In the genomic region with DNA sequence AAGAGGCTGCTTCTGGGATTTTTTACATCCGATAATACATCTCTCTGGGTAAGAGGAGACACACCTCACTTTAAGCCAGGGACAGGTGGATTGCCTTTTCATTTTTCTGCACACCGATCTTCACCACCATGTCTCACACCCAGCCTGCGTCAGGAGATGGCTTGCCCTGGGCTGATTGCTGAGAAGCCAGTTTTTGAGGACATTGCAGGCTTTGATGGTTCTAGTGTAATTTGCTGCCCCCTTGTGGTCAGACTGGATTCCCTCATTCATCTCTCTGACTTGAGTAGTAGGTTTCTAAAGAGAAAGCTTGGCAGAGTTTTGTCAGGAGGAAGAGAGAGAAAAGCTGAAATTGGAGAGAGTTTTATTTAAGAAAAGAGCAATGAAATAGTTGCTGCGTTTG, we compare ENCODE assay signal across 9 mouse cellular contexts. TPM values are rescaled to one million over a fixed set of nuclear protein-coding genes. Genes with fewer than 3 reads are reported as not detected.
DNase-seq lines count a peak whose midpoint lies in the region; ATAC-seq and TF ChIP-seq lines count a peak whose summit lies in the region.
"Had no signal": no experiment of that assay in that cellular context is flagged by ENCODE, and none has a peak within 500 bp of the region (broad histone marks: within the 10 kb centered on the region; RNA-seq: fewer than 3 reads in every experiment).

No protein-coding gene starts in this region.

- peak; percentile 52; the same call in 1 of the 2 replicates for ATAC-seq in kidney, embryonic 14.5 days (ENCODE audit: low FRiP score, low TSS enrichment)
- peak; percentile 34; the same call in 1 of the 2 replicates for ATAC-seq in limb, embryonic 14.5 days (ENCODE audit: low FRiP score, low read depth)
- ATAC-seq in stomach, embryonic 16.5 days (ENCODE audit: insufficient read depth, low FRiP score), result peak; percentile 58; the same call in 1 of the 2 replicates

- H3K4me3 ChIP-seq in kidney, embryonic 14.5 days (ENCODE audit: low read length), result no peak overlapping the region
- H3K4me3 ChIP-seq in limb, embryonic 14.5 days (replicated peaks; ENCODE audit: low read length), result no peak overlapping the region
- no peak overlapping the region for H3K4me3 ChIP-seq in stomach, embryonic 16.5 days (replicated peaks; ENCODE audit: low read length)
- H3K4me3 ChIP-seq: embryonic facial prominence, embryonic 13.5 days had no signal

- no peaks in the 10 kb centered on the region for H3K9me3 ChIP-seq in kidney, embryonic 14.5 days (ENCODE audit: control insufficient read depth, low read length)
- H3K9me3 ChIP-seq in limb, embryonic 14.5 days (ENCODE audit: control insufficient read depth, low read length), result no peaks in the 10 kb centered on the region
- H3K9me3 ChIP-seq in stomach, embryonic 16.5 days (replicated peaks; ENCODE audit: control insufficient read depth, low read length), result no peaks in the 10 kb centered on the region
- H3K9me3 ChIP-seq: embryonic facial prominence, embryonic 13.5 days had no signal

- no peaks in the 10 kb centered on the region for H3K4me1 ChIP-seq in kidney, embryonic 14.5 days (ENCODE audit: control insufficient read depth, insufficient read depth, low read length)
- no peaks in the 10 kb centered on the region for H3K4me1 ChIP-seq in limb, embryonic 14.5 days (ENCODE audit: control insufficient read depth, insufficient read depth, low read length)
- no peaks in the 10 kb centered on the region for H3K4me1 ChIP-seq in stomach, embryonic 16.5 days (ENCODE audit: control insufficient read depth, insufficient read depth, low read length)

- 29% methylated on average over 4 of the region's 4 CpGs for WGBS in kidney, embryonic 14.5 days
- WGBS in limb, embryonic 14.5 days, result 33% methylated on average over 4 of the region's 4 CpGs
- 31% methylated on average over 4 of the region's 4 CpGs for WGBS in stomach, embryonic 16.5 days

- TF ChIP-seq POLR2A in limb, embryonic 14.5 days (IDR thresholded peaks at IDR 0.05; ENCODE audit: borderline replicate concordance, extremely low read depth, insufficient read depth, insufficient read length), result no peak

- no peak overlapping the region for H3K4me2 ChIP-seq in kidney, embryonic 14.5 days (replicated peaks; ENCODE audit: low read depth, low read length)
- H3K4me2 ChIP-seq in limb, embryonic 14.5 days (replicated peaks; ENCODE audit: low read depth, low read length, severe bottlenecking), result no peak overlapping the region
- no peak overlapping the region for H3K4me2 ChIP-seq in stomach, embryonic 16.5 days (ENCODE audit: low read depth, low read length)
- H3K4me2 ChIP-seq: embryonic facial prominence, embryonic 13.5 days had no signal

- H3K36me3 ChIP-seq in kidney, embryonic 14.5 days (ENCODE audit: control insufficient read depth, insufficient read depth, low read length), result no peaks in the 10 kb centered on the region
- H3K36me3 ChIP-seq in limb, embryonic 14.5 days (ENCODE audit: control insufficient read depth, insufficient read depth, low read length), result no peaks in the 10 kb centered on the region
- no peaks in the 10 kb centered on the region for H3K36me3 ChIP-seq in stomach, embryonic 16.5 days (ENCODE audit: control insufficient read depth, insufficient read depth, low read length)
- H3K36me3 ChIP-seq: embryonic facial prominence, embryonic 13.5 days had no signal

- H3K27ac ChIP-seq in kidney, embryonic 14.5 days (ENCODE audit: low read depth, low read length), result no peak overlapping the region
- no peak overlapping the region for H3K27ac ChIP-seq in limb, embryonic 14.5 days (replicated peaks; ENCODE audit: low read depth, low read length)
- H3K27ac ChIP-seq in stomach, embryonic 16.5 days (ENCODE audit: low read length), result no peak overlapping the region
- H3K27ac ChIP-seq: embryonic facial prominence, embryonic 13.5 days had no signal

- H3K27me3 ChIP-seq in kidney, embryonic 14.5 days (ENCODE audit: control insufficient read depth, insufficient read depth, low read length), result no peaks in the 10 kb centered on the region
- H3K27me3 ChIP-seq in limb, embryonic 14.5 days (ENCODE audit: control insufficient read depth, insufficient read depth, low read length), result no peaks in the 10 kb centered on the region
- H3K27me3 ChIP-seq in stomach, embryonic 16.5 days (ENCODE audit: control insufficient read depth, insufficient read depth, low read length), result no peaks in the 10 kb centered on the region
- H3K27me3 ChIP-seq: embryonic facial prominence, embryonic 13.5 days had no signal

- DNase-seq in A20 (ENCODE audit: low read depth, low spot score), result peak; percentile 83
- DNase-seq in adrenal gland, adult 2 months, result peak; percentile 70
- DNase-seq in embryo, embryonic 11 days, result peak; percentile 88
- DNase-seq in gastrocnemius, postnatal 4 days (ENCODE audit: low spot score in 2 of 2), result peak; percentile 51 to 70
- peak; percentile 95 for DNase-seq in limb, embryonic 14.5 days (ENCODE audit: low spot score)
- peak; percentile 74 for DNase-seq in neural tube, embryonic 10.5 days (ENCODE audit: extremely low spot score, low spot score)

- H3K9ac ChIP-seq in kidney, embryonic 14.5 days (ENCODE audit: low read depth, low read length), result no peak overlapping the region
- no peak overlapping the region for H3K9ac ChIP-seq in limb, embryonic 14.5 days (ENCODE audit: low read depth, low read length, severe bottlenecking)
- no peak overlapping the region for H3K9ac ChIP-seq in stomach, embryonic 16.5 days (ENCODE audit: low read length)
- H3K9ac ChIP-seq: embryonic facial prominence, embryonic 13.5 days had no signal

RNA-seq across cellular contexts. Expression of a gene that starts 14.3 kb away (rescaled TPM):
- 1 to 10 TPM; 2.2 to 4.0 TPM for total RNA-seq in adrenal gland, adult 2 months (2021)
- polyA plus RNA-seq in adrenal gland, adult 2 months (2012; rRNA removed), result 3.5 and 3.8 TPM in 2 replicates
- total RNA-seq in gastrocnemius, postnatal 4 days (2021), result 1 to 10 TPM in 1 of 2 experiments, under 1 TPM in 1; 0.86 to 1.0 TPM
- 2.8 and 5.2 TPM in 2 replicates for polyA plus RNA-seq in kidney, embryonic 14.5 days (2014; fragmentation: Nextera tagmentation; extraction: Ambion mirVana)
- polyA plus RNA-seq in limb, embryonic 14.5 days (2012; rRNA removed), result 2.9 and 4.7 TPM in 2 replicates
- 2.0 and 3.2 TPM in 2 replicates for polyA plus RNA-seq in limb, embryonic 14.5 days (2014; fragmentation: Nextera tagmentation; extraction: Ambion mirVana)
- polyA plus RNA-seq in stomach, embryonic 16.5 days (2015; fragmentation: Nextera tagmentation; extraction: Ambion mirVana), result 8.7 and 9.3 TPM in 2 replicates

RNA-seq across cellular contexts. Expression of a gene that starts 36.0 kb away (rescaled TPM):
- not detected for total RNA-seq in adrenal gland, adult 2 months (2021)
- 0.08 TPM in 1 of 2 replicates, not detected in the other for polyA plus RNA-seq in adrenal gland, adult 2 months (2012; rRNA removed)
- total RNA-seq in gastrocnemius, postnatal 4 days (2021), result not detected
- polyA plus RNA-seq in kidney, embryonic 14.5 days (2014; fragmentation: Nextera tagmentation; extraction: Ambion mirVana), result not detected in 2 replicates
- 0.13 and 0.65 TPM in 2 replicates for polyA plus RNA-seq in limb, embryonic 14.5 days (2012; rRNA removed)
- not detected in 2 replicates for polyA plus RNA-seq in limb, embryonic 14.5 days (2014; fragmentation: Nextera tagmentation; extraction: Ambion mirVana)
- polyA plus RNA-seq in stomach, embryonic 16.5 days (2015; fragmentation: Nextera tagmentation; extraction: Ambion mirVana), result 0.87 and 0.94 TPM in 2 replicates
- polyA plus RNA-seq: embryonic facial prominence, embryonic 13.5 days had no signal
